Mouse (Mus musculus): Measurements from ENCODE around the gene Dpm3.

GRCm38 (mm10) chr3:89278107-89278506, 18.9 kb downstream of the Dpm3 start:
- TF ChIP-seq CTCF (conservative IDR thresholded peaks at IDR 0.05; ENCODE audit: low read length) (no peak), POU5F1 (IDR thresholded peaks at IDR 0.05; ENCODE audit: borderline replicate concordance, low read length) (no peak)
